Mouse (Mus musculus) embryonic fibroblast, embryonic 13.5 days (primary cell): ENCODE data around the gene Olfr330.
"Not testable (repeated sequence)": the region's sequence is repeated elsewhere in the genome, so short reads cannot be mapped to it uniquely, and the experiment has no call there.

Experiments used
- CTCF ChIP-seq: IDR thresholded peaks from 2 replicates; pipeline ENCODE4 v1.5.1; 2011; ENCODE audit warnings: mild to moderate bottlenecking, control low read depth, low read length, moderate library complexity, borderline replicate concordance; ENCODE audit not compliant: insufficient read depth
- POLR2A ChIP-seq: IDR thresholded peaks from 2 replicates; pipeline ENCODE4 v1.6.1; 2011; ENCODE audit warnings: low read depth, mild to moderate bottlenecking, control low read depth, low read length, moderate library complexity

DNA sequence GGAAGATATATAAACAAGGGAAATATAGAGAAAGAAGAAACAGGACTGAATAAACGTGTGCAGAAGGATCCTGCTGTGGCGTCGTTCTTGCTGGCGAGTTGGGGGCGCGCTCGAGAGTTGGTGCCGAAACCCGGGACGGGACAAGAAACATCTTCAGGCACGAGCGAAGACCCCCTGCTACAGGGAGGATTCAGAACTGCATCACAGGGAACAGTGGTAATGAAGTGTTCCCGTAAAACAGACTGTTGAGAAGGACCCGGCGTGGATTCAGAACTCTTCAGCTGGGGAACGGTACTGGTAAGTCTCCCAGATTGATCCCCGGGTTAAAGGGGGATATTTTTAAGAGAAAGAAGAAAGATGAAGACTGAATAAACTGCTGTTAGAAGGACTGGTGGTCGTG is 15.7 kb downstream of the Olfr330 start:
- TF ChIP-seq CTCF, POLR2A: not testable (repeated sequence)
